Mouse (Mus musculus): Measurements from ENCODE around the gene Hnf1a. TPM values are rescaled to one million over a fixed set of nuclear protein-coding genes. Genes with fewer than 3 reads are reported as not detected.
A peak's percentile ranks its signal among the peaks of the same experiment; 100 is the strongest.

Gene Hnf1a
- polyA plus RNA-seq, 1 experiment from 2014 or later, result 0.05 TPM

- 82% methylated on average over 5 of the region's 5 CpGs for WGBS
- no peaks in the 10 kb centered on the region for H3K36me3 ChIP-seq
- H3K4me3 ChIP-seq (replicated peaks), result no peak overlapping the region
- no peaks in the 10 kb centered on the region for H3K27me3 ChIP-seq (replicated peaks)
- no peak overlapping the region for H3K9ac ChIP-seq (replicated peaks)
- no peak overlapping the region for H3K4me2 ChIP-seq
- H3K27ac ChIP-seq (replicated peaks), result no peak overlapping the region
- no peaks in the 10 kb centered on the region for H3K9me3 ChIP-seq (replicated peaks)
- H3K4me1 ChIP-seq, result peaks cover 19% of the 10 kb centered on the region
- no peak for ATAC-seq (ENCODE audit: low FRiP score)
These were observed 36.9 kb upstream of the Hnf1a start for GRCm38 (mm10) chr5:115007768-115008167.

DNA sequence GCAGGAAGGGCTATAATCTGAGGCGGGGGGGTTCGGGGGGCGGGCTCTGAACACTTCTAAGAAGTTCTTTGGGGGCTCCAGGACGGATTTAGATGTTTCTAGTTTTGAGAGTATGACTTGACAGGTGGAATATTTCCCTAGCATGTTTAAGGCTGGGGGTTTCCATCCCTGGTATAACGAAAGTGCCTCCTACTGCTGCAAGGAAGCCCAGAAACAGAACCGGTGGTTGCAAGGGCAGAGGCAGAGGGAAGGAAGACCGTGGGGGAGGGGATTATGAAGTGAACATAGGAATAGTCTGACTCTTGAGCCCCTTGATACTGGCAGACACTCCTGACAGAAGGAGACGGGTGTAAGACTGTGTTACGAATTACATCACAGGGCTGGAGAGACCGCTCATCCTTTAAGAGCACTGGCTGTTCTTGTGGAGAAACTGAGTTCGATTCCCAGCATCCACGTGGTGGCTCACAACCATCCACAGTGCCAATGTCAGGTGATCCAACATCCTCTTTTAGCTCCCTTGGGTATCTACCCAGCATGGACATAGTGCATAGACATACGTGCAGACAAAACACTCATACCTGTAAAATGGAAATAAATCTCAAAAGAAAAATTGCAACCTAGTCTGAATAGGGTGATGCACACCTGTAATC lies 32.5 kb upstream of the Hnf1a start:
- Histone ChIP-seq H3K4me3 (replicated peaks) (no peak overlapping the region), H3K4me2 (no peak overlapping the region), H3K27me3 (replicated peaks) (no peaks in the 10 kb centered on the region), H3K9ac (replicated peaks) (no peak overlapping the region), H3K36me3 (no peaks in the 10 kb centered on the region), H3K4me1 (no peaks in the 10 kb centered on the region), H3K27ac (replicated peaks) (no peak overlapping the region), H3K9me3 (replicated peaks) (no peaks in the 10 kb centered on the region)
- no peak for ATAC-seq (ENCODE audit: low FRiP score)
- WGBS, result 86% methylated on average over 13 of the region's 13 CpGs

- no peak overlapping the region for H3K4me3 ChIP-seq (replicated peaks)
These were observed 31.9 kb upstream of the Hnf1a start for GRCm38 (mm10) chr5:115002781-115003180.

GRCm38 (mm10) chr5:115001464-115001863 lies 30.6 kb upstream of the Hnf1a start:
- 77% methylated on average over 8 of the region's 8 CpGs for WGBS
- Histone ChIP-seq H3K36me3 (no peaks in the 10 kb centered on the region), H3K4me3 (replicated peaks) (no peak overlapping the region), H3K9ac (replicated peaks) (no peak overlapping the region), H3K27me3 (replicated peaks) (no peaks in the 10 kb centered on the region), H3K9me3 (replicated peaks) (no peaks in the 10 kb centered on the region), H3K27ac (replicated peaks) (no peak overlapping the region), H3K4me2 (no peak overlapping the region), H3K4me1 (no peaks in the 10 kb centered on the region)
- ATAC-seq (ENCODE audit: low FRiP score), result no peak

More at GRCm38 (mm10) chr5:115002781-115003180, 31.9 kb upstream of the Hnf1a start:
- H3K9ac ChIP-seq (replicated peaks), result no peak overlapping the region
- WGBS, result 78% methylated on average over 6 of the region's 6 CpGs
- H3K9me3 ChIP-seq (replicated peaks), result no peaks in the 10 kb centered on the region
- H3K27me3 ChIP-seq (replicated peaks), result no peaks in the 10 kb centered on the region
- no peak overlapping the region for H3K27ac ChIP-seq (replicated peaks)
- no peak overlapping the region for H3K4me2 ChIP-seq
- ATAC-seq (ENCODE audit: low FRiP score), result no peak
- H3K36me3 ChIP-seq, result no peaks in the 10 kb centered on the region
- no peaks in the 10 kb centered on the region for H3K4me1 ChIP-seq

DNA sequence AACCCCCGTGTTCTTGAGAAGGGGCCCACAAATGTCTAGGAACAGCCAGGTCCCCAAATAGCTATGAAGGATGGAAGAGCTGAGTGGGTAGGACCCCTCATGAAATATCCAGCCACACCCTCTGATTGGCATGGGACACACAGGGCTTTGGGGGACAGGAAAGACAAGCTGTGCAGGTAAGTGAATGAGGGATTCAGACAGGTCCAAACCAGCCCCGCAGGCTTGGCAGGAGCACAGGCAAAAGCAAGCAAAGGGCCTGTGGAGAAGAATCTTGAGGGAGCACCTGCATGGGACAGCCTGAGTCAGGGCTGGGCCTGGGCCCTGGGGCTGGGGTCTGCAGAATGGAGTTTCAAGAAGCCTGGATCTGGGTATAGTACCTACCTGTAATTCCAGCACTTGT lies 29.6 kb upstream of the Hnf1a start:
- ATAC-seq (ENCODE audit: low FRiP score), result no peak

GRCm38 (mm10) chr5:114997327-114997726 lies 26.4 kb upstream of the Hnf1a start:
- no peaks in the 10 kb centered on the region for H3K27me3 ChIP-seq (replicated peaks)
- H3K4me1 ChIP-seq, result no peaks in the 10 kb centered on the region
- no peak overlapping the region for H3K4me3 ChIP-seq (replicated peaks)
- 74% methylated on average over 6 of the region's 6 CpGs for WGBS
- H3K9ac ChIP-seq (replicated peaks), result no peak overlapping the region
- H3K4me2 ChIP-seq, result no peak overlapping the region
- H3K36me3 ChIP-seq, result no peaks in the 10 kb centered on the region
- H3K27ac ChIP-seq (replicated peaks), result no peak overlapping the region
- no peak for ATAC-seq (ENCODE audit: low FRiP score)
- H3K9me3 ChIP-seq (replicated peaks), result no peaks in the 10 kb centered on the region

More for the DNA sequence above, 29.6 kb upstream of the Hnf1a start:
- Histone ChIP-seq H3K4me3 (replicated peaks) (no peak overlapping the region), H3K36me3 (no peaks in the 10 kb centered on the region), H3K9ac (replicated peaks) (no peak overlapping the region), H3K4me1 (no peaks in the 10 kb centered on the region), H3K4me2 (no peak overlapping the region), H3K9me3 (replicated peaks) (no peaks in the 10 kb centered on the region), H3K27ac (replicated peaks) (no peak overlapping the region), H3K27me3 (replicated peaks) (no peaks in the 10 kb centered on the region)
- 90% methylated on average over 2 of the region's 2 CpGs for whole genome bisulfite sequencing

DNA sequence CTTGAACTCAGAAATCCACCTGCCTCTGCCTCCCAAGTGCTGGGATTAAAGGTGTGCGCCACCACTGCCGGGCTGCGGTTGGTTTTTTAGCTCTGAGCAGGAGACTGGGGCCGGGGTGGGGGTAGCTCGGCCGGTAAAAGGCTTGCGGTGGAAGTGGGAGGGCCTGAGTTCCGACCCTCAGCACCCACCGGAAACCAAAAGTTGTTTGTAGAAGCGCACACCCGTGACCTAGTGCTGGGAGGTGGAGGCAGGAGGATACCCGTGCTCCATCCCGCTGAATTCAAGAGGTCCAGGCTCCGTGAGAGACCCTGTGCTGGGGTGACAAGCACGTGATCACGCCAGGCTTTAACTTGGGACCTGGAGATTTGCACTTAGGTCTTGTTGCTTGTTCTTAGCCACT lies 25.6 kb upstream of the Hnf1a start:
- Histone ChIP-seq H3K36me3 (no peaks in the 10 kb centered on the region), H3K27ac (replicated peaks) (no peak overlapping the region), H3K27me3 (replicated peaks) (no peaks in the 10 kb centered on the region), H3K9ac (replicated peaks) (no peak overlapping the region), H3K9me3 (replicated peaks) (no peaks in the 10 kb centered on the region), H3K4me2 (no peak overlapping the region), H3K4me1 (no peaks in the 10 kb centered on the region), H3K4me3 (replicated peaks) (no peak overlapping the region)
- ATAC-seq (ENCODE audit: low FRiP score), result no peak
- 85% methylated on average over 16 of the region's 16 CpGs for WGBS

DNA sequence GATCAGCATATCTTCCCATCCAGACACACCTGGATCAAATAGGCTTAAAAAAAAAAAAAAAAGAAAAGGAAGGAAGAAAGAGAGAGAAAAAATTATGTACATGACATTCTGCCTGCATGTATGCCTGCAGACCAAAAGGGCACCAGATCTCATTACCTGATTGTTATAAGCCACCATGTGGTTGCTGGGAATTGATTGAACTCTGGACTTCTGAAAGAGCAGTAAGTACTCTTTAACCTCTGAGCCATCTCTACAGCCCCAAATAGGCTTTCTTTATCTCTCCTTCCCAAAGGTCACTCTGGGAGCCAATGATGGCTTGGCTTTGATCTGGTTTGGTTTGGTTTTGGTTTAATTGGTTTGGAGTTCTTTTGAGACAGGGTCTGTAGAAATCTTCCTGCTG lies 14.2 kb upstream of the Hnf1a start:
- Histone ChIP-seq H3K27me3 (replicated peaks) (peaks cover 2% of the 10 kb centered on the region; the same call in 1 of the 2 replicates), H3K9ac (replicated peaks) (no peak overlapping the region), H3K27ac (replicated peaks) (no peak overlapping the region), H3K4me2 (no peak overlapping the region), H3K4me3 (replicated peaks) (no peak overlapping the region), H3K36me3 (no peaks in the 10 kb centered on the region), H3K4me1 (peaks cover 8% of the 10 kb centered on the region), H3K9me3 (replicated peaks) (no peaks in the 10 kb centered on the region)
- ATAC-seq (ENCODE audit: low FRiP score), result no peak

DNA sequence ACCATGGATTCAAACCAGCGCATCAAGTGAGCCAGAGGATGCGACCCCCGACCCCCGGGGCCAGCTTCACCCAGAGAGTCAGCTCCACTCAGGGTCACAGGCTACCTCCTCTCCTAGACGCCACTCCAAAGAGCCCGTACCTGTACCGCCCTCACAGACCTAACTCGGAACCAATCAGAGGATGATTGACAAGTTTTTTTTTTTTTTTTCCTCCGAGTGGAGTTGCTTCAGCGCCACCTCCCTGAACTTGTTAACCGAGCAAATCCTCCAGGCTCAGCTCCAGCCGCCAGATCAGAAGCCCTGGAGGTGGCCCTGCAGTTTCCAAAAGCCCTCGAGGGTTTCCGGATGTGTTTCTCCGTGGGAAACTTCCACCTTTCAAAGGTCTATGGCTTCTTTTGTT lies 11.1 kb upstream of the Hnf1a start:
- no peaks in the 10 kb centered on the region for H3K9me3 ChIP-seq (replicated peaks)
- ATAC-seq (ENCODE audit: low FRiP score), result no peak
- WGBS, result 69% methylated on average over 15 of the region's 15 CpGs

GRCm38 (mm10) chr5:114980122-114980748 lies 9.3 kb upstream of the Hnf1a start:
- peak overlapping the region; percentile 34 for H3K4me3 ChIP-seq (replicated peaks)
- peaks cover 4% of the 10 kb centered on the region; the same call in 1 of the 2 replicates for H3K27me3 ChIP-seq (replicated peaks)
- peak overlapping the region; percentile 1; the same call in 1 of the 2 replicates for H3K9ac ChIP-seq (replicated peaks)
- 33% methylated on average over 16 of the region's 16 CpGs for WGBS
- peak overlapping the region; percentile 76 for H3K4me2 ChIP-seq
- H3K36me3 ChIP-seq, result no peaks in the 10 kb centered on the region
- ATAC-seq (ENCODE audit: low FRiP score), result no peak; the same call in 1 of the 2 replicates
- H3K4me1 ChIP-seq, result peaks cover 21% of the 10 kb centered on the region
- no peaks in the 10 kb centered on the region for H3K9me3 ChIP-seq (replicated peaks)
- H3K27ac ChIP-seq (replicated peaks), result no peak overlapping the region

More for the DNA sequence above, 11.1 kb upstream of the Hnf1a start:
- peaks cover 4% of the 10 kb centered on the region; the same call in 1 of the 2 replicates for H3K27me3 ChIP-seq (replicated peaks)
- no peak overlapping the region for H3K4me2 ChIP-seq
- H3K9ac ChIP-seq (replicated peaks), result no peak overlapping the region
- H3K4me3 ChIP-seq (replicated peaks), result no peak overlapping the region
- H3K36me3 ChIP-seq, result no peaks in the 10 kb centered on the region
- no peak overlapping the region for H3K27ac ChIP-seq (replicated peaks)
- peaks cover 21% of the 10 kb centered on the region for H3K4me1 ChIP-seq

DNA sequence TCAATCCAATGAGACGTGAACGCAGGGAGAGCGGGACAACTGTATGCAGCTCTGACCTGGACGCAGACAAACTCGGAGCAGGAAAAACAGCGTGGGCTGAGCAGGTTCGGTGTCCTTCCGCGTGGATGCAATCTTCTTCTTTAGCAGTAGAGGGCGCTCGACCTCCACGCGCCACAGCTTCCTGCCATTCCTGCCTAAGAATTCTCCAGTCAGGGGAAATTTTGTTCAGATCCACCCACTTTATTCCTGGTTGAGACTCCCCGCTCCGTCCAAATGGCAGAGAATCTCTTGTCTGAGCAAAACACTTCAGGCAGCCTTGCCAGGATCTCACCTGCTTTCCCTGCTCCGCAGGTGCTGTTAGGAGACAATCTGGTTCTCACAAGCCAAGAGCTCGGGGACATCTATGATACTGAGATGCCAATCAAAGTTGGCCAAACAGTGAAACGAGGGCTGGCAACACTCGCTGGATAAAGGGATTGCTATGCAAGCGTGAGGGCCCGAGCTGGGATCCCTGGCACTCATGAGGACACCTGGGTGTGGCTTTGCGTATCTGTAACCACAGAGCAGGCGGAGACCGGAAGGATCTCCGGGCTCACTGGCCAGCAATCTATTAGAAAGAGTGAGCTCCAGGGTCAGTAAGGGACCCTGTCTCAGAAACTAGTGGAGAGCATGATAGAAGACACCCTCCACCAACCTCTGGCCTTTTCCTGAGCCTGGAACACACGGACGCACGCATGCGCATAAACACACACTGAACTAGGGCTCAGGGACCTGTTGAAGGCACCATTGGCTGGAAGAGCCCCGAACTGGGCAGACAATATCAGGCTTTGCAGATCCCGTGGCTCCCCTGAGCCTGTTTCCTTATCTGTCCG lies 8.6 kb upstream of the Hnf1a start:
- H3K36me3 ChIP-seq, result no peaks in the 10 kb centered on the region
- no peak overlapping the region; the same call in 1 of the 2 replicates for H3K27ac ChIP-seq (replicated peaks)
- H3K4me1 ChIP-seq, result peaks cover 17% of the 10 kb centered on the region
- H3K9ac ChIP-seq (replicated peaks), result peak overlapping the region; percentile 1
- H3K27me3 ChIP-seq (replicated peaks), result peaks cover 4% of the 10 kb centered on the region; the same call in 1 of the 2 replicates
- H3K4me3 ChIP-seq (replicated peaks), result peak overlapping the region; percentile 34
- peak overlapping the region; percentile 76 for H3K4me2 ChIP-seq
- H3K9me3 ChIP-seq (replicated peaks), result no peaks in the 10 kb centered on the region
- peak; percentile 61; the same call in 1 of the 2 replicates for ATAC-seq (ENCODE audit: low FRiP score)
- 8% methylated on average over 32 of the region's 32 CpGs for WGBS

Measured in neural tube, embryonic 15.5 days (tissue).